In the genomic region with DNA sequence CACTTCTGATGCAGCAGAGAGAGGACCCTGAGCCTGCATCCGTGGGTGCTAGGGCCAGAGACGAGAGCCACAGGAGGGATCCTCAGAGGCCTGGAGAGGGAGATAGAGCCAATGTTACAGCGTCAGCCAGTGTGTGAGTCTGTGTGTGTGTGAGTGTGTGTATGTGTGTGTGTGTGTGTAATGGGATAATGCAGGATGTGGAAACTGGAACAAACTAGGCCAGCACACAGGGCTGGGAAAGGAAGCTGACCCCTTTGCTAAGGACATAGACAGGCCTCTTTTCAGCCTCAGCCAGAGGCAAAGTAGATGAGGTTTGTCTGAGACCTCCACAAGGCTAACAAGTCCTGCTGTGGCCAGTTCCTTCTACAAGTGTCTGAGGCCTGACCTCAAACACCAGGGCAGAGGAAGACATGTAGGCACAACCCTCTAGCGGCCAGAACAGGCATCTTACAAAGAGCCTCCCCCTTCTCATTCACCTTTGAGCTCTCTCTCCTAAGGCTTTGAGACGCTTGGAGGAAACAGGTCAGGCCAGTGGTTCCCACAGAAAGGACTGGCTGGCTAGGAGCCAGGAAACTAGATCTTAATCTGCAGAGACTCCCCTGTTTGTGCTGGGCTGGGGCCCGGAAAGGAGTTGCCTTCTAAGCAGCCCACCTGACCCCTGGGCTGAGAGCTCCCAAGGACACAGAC, we compare ENCODE assay signal across 8 mouse cellular contexts. TPM values are rescaled to one million over a fixed set of nuclear protein-coding genes. Genes with fewer than 3 reads are reported as not detected.
DNase-seq lines count a peak whose midpoint lies in the region; ATAC-seq and TF ChIP-seq lines count a peak whose summit lies in the region.
"Had no signal": no experiment of that assay in that cellular context is flagged by ENCODE, and none has a peak within 500 bp of the region (broad histone marks: within the 10 kb centered on the region; RNA-seq: fewer than 3 reads in every experiment).

No protein-coding gene starts in this region.

- H3K9ac ChIP-seq in CH12.LX (ENCODE audit: insufficient read depth, low read depth) (no peak overlapping the region), MEL (ENCODE audit: control insufficient read depth, low read depth, low read length, poor library complexity, severe bottlenecking) (no peak overlapping the region)
- H3K9ac ChIP-seq in intestine, postnatal 0 days (ENCODE audit: low read depth, low read length): no peak overlapping the region
- H3K9ac ChIP-seq in lung, embryonic 15.5 days: no peak overlapping the region
- H3K9ac ChIP-seq in stomach, postnatal 0 days (ENCODE audit: low read length): no peak overlapping the region; the same call in 1 of the 2 replicates

- DNase-seq in CH12.LX (ENCODE audit: extremely low read depth) (peak; percentile 12), MEL (ENCODE audit: low read depth, low spot score) (peak; percentile 23)
- peak; percentile 62 for DNase-seq in gastrocnemius, postnatal 10 days
- peak; percentile 80 for DNase-seq in stomach, postnatal 0 days (ENCODE audit: low spot score)
- DNase-seq in cerebellum, adult 2 months: no peak

- H3K36me3 ChIP-seq in CH12.LX (replicated peaks in 1 of 2; ENCODE audit: control insufficient read depth in 1 of 2, insufficient read depth in 1 of 2, low read length in 1 of 2) (no peaks in the 10 kb centered on the region), MEL (ENCODE audit: control insufficient read depth in 1 of 2, insufficient read depth in 2 of 2, low read length in 2 of 2) (peaks cover 0 to 14% of the 10 kb centered on the region in 2 experiments; a peak in 2 of 4 replicates)
- H3K36me3 ChIP-seq in intestine, postnatal 0 days (ENCODE audit: control insufficient read depth, insufficient read depth): no peaks in the 10 kb centered on the region
- no peaks in the 10 kb centered on the region for H3K36me3 ChIP-seq in lung, embryonic 15.5 days
- no peaks in the 10 kb centered on the region for H3K36me3 ChIP-seq in stomach, postnatal 0 days (ENCODE audit: control insufficient read depth, insufficient read depth, low read length)

- peaks cover 3% of the 10 kb centered on the region for H3K9me3 ChIP-seq in CH12.LX (replicated peaks; ENCODE audit: low read length)
- H3K9me3 ChIP-seq in MEL (replicated peaks; ENCODE audit: insufficient read depth, low read length): no peaks in the 10 kb centered on the region
- H3K9me3 ChIP-seq in intestine, postnatal 0 days (ENCODE audit: control insufficient read depth): no peaks in the 10 kb centered on the region
- no peaks in the 10 kb centered on the region for H3K9me3 ChIP-seq in lung, embryonic 15.5 days
- no peaks in the 10 kb centered on the region for H3K9me3 ChIP-seq in stomach, postnatal 0 days (ENCODE audit: control insufficient read depth, low read length)

- peaks cover 69% of the 10 kb centered on the region for H3K27me3 ChIP-seq in CH12.LX (replicated peaks)
- H3K27me3 ChIP-seq in MEL (ENCODE audit: control insufficient read depth in 1 of 2, insufficient read depth in 2 of 2, low read length in 2 of 2): no peaks in the 10 kb centered on the region
- H3K27me3 ChIP-seq in intestine, postnatal 0 days (replicated peaks; ENCODE audit: control insufficient read depth, insufficient read depth, low read length): no peaks in the 10 kb centered on the region
- no peaks in the 10 kb centered on the region; the same call in 1 of the 2 replicates for H3K27me3 ChIP-seq in lung, embryonic 15.5 days
- no peaks in the 10 kb centered on the region for H3K27me3 ChIP-seq in stomach, postnatal 0 days (ENCODE audit: control insufficient read depth, insufficient read depth, low read length)
- no peaks in the 10 kb centered on the region for H3K27me3 ChIP-seq in cerebellum, adult 2 months (ENCODE audit: control insufficient read depth, insufficient read depth, low read length)

- no peaks in the 10 kb centered on the region for H3K79me2 ChIP-seq in CH12.LX (replicated peaks; ENCODE audit: control insufficient read depth, extremely low read depth, insufficient read depth, poor library complexity, severe bottlenecking)
- H3K79me2 ChIP-seq in MEL (ENCODE audit: control insufficient read depth, insufficient read depth, low read length, poor library complexity): no peaks in the 10 kb centered on the region

- TF ChIP-seq POLR2A in CH12.LX (IDR thresholded peaks at IDR 0.05; ENCODE audit: low read depth, low read length) (no peak), MEL (IDR thresholded peaks at IDR 0.05; ENCODE audit: control insufficient read depth in 1 of 2, insufficient read depth in 1 of 2, low read depth in 1 of 2, low read length in 2 of 2, poor library complexity in 1 of 2) (no peak)
- no peak for TF ChIP-seq POLR2A in cerebellum, adult 2 months (IDR thresholded peaks at IDR 0.05; ENCODE audit: borderline replicate concordance, insufficient read depth, low read length)

- no peaks in the 10 kb centered on the region for H3K4me1 ChIP-seq in CH12.LX (ENCODE audit: control insufficient read depth in 1 of 2, insufficient read depth in 2 of 2)
- peaks cover 3 to 37% of the 10 kb centered on the region in 2 experiments; a peak in 3 of 4 replicates for H3K4me1 ChIP-seq in MEL (ENCODE audit: control insufficient read depth in 1 of 2, insufficient read depth in 2 of 2, low read length in 2 of 2)
- H3K4me1 ChIP-seq in intestine, postnatal 0 days (replicated peaks; ENCODE audit: control insufficient read depth, insufficient read depth, low read length): 0 out of 2 replicates have a peak, but pooled peaks cover 18% of the 10 kb centered on the region
- peaks cover 25% of the 10 kb centered on the region for H3K4me1 ChIP-seq in lung, embryonic 15.5 days
- H3K4me1 ChIP-seq in stomach, postnatal 0 days (replicated peaks; ENCODE audit: control insufficient read depth, insufficient read depth): peaks cover 8% of the 10 kb centered on the region
- H3K4me1 ChIP-seq in cerebellum, adult 2 months (ENCODE audit: control insufficient read depth, insufficient read depth, low read length): no peaks in the 10 kb centered on the region; the same call in 1 of the 2 replicates

- no peak overlapping the region for H3K4me2 ChIP-seq in CH12.LX (ENCODE audit: insufficient read depth, low read depth, poor library complexity, severe bottlenecking)
- 0 out of 2 replicates have a peak overlapping the region, but pooled peaks have one; percentile 27 for H3K4me2 ChIP-seq in intestine, postnatal 0 days (replicated peaks; ENCODE audit: low read depth)
- no peak overlapping the region for H3K4me2 ChIP-seq in lung, embryonic 15.5 days
- no peak overlapping the region for H3K4me2 ChIP-seq in stomach, postnatal 0 days (replicated peaks; ENCODE audit: low read depth)

- H3K4me3 ChIP-seq in CH12.LX (replicated peaks in 1 of 3; ENCODE audit: low read depth in 2 of 3, low read length in 2 of 3, poor library complexity in 1 of 3) (no peak overlapping the region), MEL (ENCODE audit: control insufficient read depth in 1 of 2, insufficient read depth in 1 of 2, low read depth in 2 of 2, low read length in 2 of 2) (no peak overlapping the region)
- H3K4me3 ChIP-seq in intestine, postnatal 0 days (ENCODE audit: low read depth, low read length): no peak overlapping the region
- no peak overlapping the region for H3K4me3 ChIP-seq in lung, embryonic 15.5 days
- no peak overlapping the region for H3K4me3 ChIP-seq in stomach, postnatal 0 days (ENCODE audit: low read depth, low read length)
- no peak overlapping the region for H3K4me3 ChIP-seq in cerebellum, adult 2 months (replicated peaks; ENCODE audit: insufficient read depth, low read depth, low read length)
- H3K4me3 ChIP-seq: erythroblast, embryonic 14.5 days had no signal

- dilution Hi-C loops in CH12.LX (cut with MboI; ENCODE audit: extremely low pct_ligation_motif_present, extremely low pct_unique_long_range_greater_than_20kb, low sequenced_read_pairs): no loop called here

- TF ChIP-seq RAD21 in CH12.LX (IDR thresholded peaks at IDR 0.05; ENCODE audit: low read depth, low read length) (peak; percentile 29), MEL (IDR thresholded peaks at IDR 0.05; ENCODE audit: low read depth, low read length) (no peak)

- peak in 1 of 2 experiments; percentile 56; a peak in 2 of 4 replicates for TF ChIP-seq CTCF in CH12.LX (conservative IDR thresholded peaks at IDR 0.05 in 1 of 2, IDR thresholded peaks at IDR 0.05 in 1 of 2; ENCODE audit: low read depth in 2 of 2, low read length in 2 of 2)
- TF ChIP-seq CTCF in MEL (IDR thresholded peaks at IDR 0.05 in 2 of 3, conservative IDR thresholded peaks at IDR 0.05 in 1 of 3; ENCODE audit: control insufficient read depth in 1 of 3, insufficient read depth in 1 of 3, low read depth in 2 of 3, low read length in 3 of 3, poor library complexity in 1 of 3, severe bottlenecking in 1 of 3): no peak
- peak; percentile 81 for TF ChIP-seq CTCF in intestine, postnatal 0 days (IDR thresholded peaks at IDR 0.05; ENCODE audit: low read depth)
- TF ChIP-seq CTCF in stomach, postnatal 0 days (IDR thresholded peaks at IDR 0.05; ENCODE audit: low read depth): peak; percentile 74
- TF ChIP-seq CTCF in cerebellum, adult 2 months (IDR thresholded peaks at IDR 0.05; ENCODE audit: borderline replicate concordance, insufficient read depth, low read depth, low read length): no peak; the same call in 1 of the 2 replicates

- in situ Hi-C loops in CH12.LX (cut with MboI; ENCODE audit: low pct_ligation_motif_present, low pct_unique_long_range_greater_than_20kb, low sequenced_read_pairs): no loop called here

- WGBS in intestine, postnatal 0 days: 29% methylated on average over 6 of the region's 6 CpGs
- WGBS in lung, embryonic 15.5 days: 34% methylated on average over 6 of the region's 6 CpGs
- WGBS in stomach, postnatal 0 days: 28% methylated on average over 6 of the region's 6 CpGs
- 72% methylated on average over 6 of the region's 6 CpGs for WGBS in cerebellum, adult 2 months

- H3K27ac ChIP-seq in CH12.LX (ENCODE audit: insufficient read depth, low read depth): no peak overlapping the region
- H3K27ac ChIP-seq in MEL (ENCODE audit: control insufficient read depth, low read depth, low read length): no peak overlapping the region
- 0 out of 2 replicates have a peak overlapping the region, but pooled peaks have one; percentile 11 for H3K27ac ChIP-seq in intestine, postnatal 0 days (ENCODE audit: low read depth, low read length)
- H3K27ac ChIP-seq in lung, embryonic 15.5 days: no peak overlapping the region
- peak overlapping the region; percentile 58 for H3K27ac ChIP-seq in stomach, postnatal 0 days (replicated peaks)
- H3K27ac ChIP-seq in cerebellum, adult 2 months (ENCODE audit: insufficient read depth, low read length): no peak overlapping the region

- TF ChIP-seq EP300 in CH12.LX (IDR thresholded peaks at IDR 0.05; ENCODE audit: low read length): no peak
- no peak for TF ChIP-seq EP300 in MEL (IDR thresholded peaks at IDR 0.05; ENCODE audit: low read depth in 1 of 2, low read length in 2 of 2)
- no peak for TF ChIP-seq EP300 in stomach, postnatal 0 days (optimal IDR thresholded peaks at IDR 0.05)

- peak; percentile 89 for ATAC-seq in intestine, postnatal 0 days
- ATAC-seq in lung, embryonic 15.5 days (ENCODE audit: borderline replicate concordance, extremely low read depth, low FRiP score, low TSS enrichment): peak; percentile 63
- peak; percentile 90 for ATAC-seq in stomach, postnatal 0 days (ENCODE audit: low FRiP score, low TSS enrichment)

RNA-seq across cellular contexts. Expression of a gene that starts 35.1 kb away (rescaled TPM):
- not detected in 2 replicates for total RNA-seq in CH12.LX (2012; rRNA removed)
- not detected in 2 replicates for total RNA-seq in CH12.LX (2014; rRNA removed)
- not detected in 2 replicates for polyA plus RNA-seq in CH12.LX (2012; ENCODE audit: insufficient read length, low read depth)
- 0.07 TPM in 1 of 2 replicates, not detected in the other for total RNA-seq in MEL (2012; rRNA removed)
- not detected for polyA plus RNA-seq in MEL (2012; ENCODE audit: insufficient read depth in 1 of 2, insufficient read length in 2 of 2, low read depth in 1 of 2, low replicate concordance in 2 of 2, missing spikeins in 1 of 2)
- 1 to 10 TPM; 4.2 TPM for total RNA-seq in gastrocnemius, postnatal 10 days (2021)
- 8.8 and 9.3 TPM in 2 replicates for polyA plus RNA-seq in intestine, postnatal 0 days (2015; fragmentation: Nextera tagmentation; extraction: Ambion mirVana)
- 2.6 and 3.2 TPM in 2 replicates for polyA plus RNA-seq in lung, embryonic 15.5 days (2015; fragmentation: Nextera tagmentation; extraction: Ambion mirVana)
- polyA plus RNA-seq in stomach, postnatal 0 days (2015; fragmentation: Nextera tagmentation; extraction: Ambion mirVana): 5.5 and 8.0 TPM in 2 replicates
- polyA plus RNA-seq in cerebellum, adult 2 months (2012; rRNA removed): 30.6 and 32.2 TPM in 2 replicates

Comparison
In these comparisons a context has a peak if more than half of its experiments do, and no peak if none do; other contexts are left out.
1. DNase-seq: peak in CH12.LX (single experiment), MEL (single experiment), gastrocnemius, postnatal 10 days (single experiment) and stomach, postnatal 0 days (single experiment); none in cerebellum, adult 2 months (0 of 2).
2. H3K27ac ChIP-seq: peak in intestine, postnatal 0 days (single experiment) and stomach, postnatal 0 days (single experiment); none in CH12.LX (single experiment), MEL (single experiment), lung, embryonic 15.5 days (single experiment) and cerebellum, adult 2 months (single experiment).
3. CTCF ChIP-seq: peak in intestine, postnatal 0 days (single experiment) and stomach, postnatal 0 days (single experiment); none in MEL (0 of 3) and cerebellum, adult 2 months (single experiment).
4. Peak in every context shown above with its lines, with median percentiles within 50 percentile points of each other: ATAC-seq.